Mouse (Mus musculus) kidney, embryonic 14.5 days (tissue): ENCODE measurements around the gene 1700030J22Rik. TPM values are rescaled to one million over a fixed set of nuclear protein-coding genes. Genes with fewer than 3 reads are reported as not detected.
A peak's percentile ranks its signal among the peaks of the same experiment; 100 is the strongest.

ENCODE experiments used
- ATAC-seq: fragments of 200-750 bp; cut with Nextera tagmentation; 2 replicates; pipeline ENCODE4 v1.8.0; 2017; ENCODE audit warnings: moderate number of reproducible peaks, mild to moderate bottlenecking, moderate TSS enrichment, moderate library complexity; ENCODE audit not compliant: low FRiP score, low TSS enrichment
- H3K27ac ChIP-seq: fragments of 300-500 bp; sonication (generic); 2 replicates; pipeline ENCODE4 v1.5.1; 2014; ENCODE audit warnings: low read depth, mild to moderate bottlenecking, low read length, moderate library complexity, mixed read lengths
- H3K27me3 ChIP-seq: fragments of 300-500 bp; sonication (generic); 2 replicates; pipeline ENCODE4 v1.6.1; 2014; ENCODE audit warnings: mild to moderate bottlenecking, low read length; ENCODE audit not compliant: control insufficient read depth, insufficient read depth
- H3K36me3 ChIP-seq: fragments of 300-500 bp; sonication (generic); 2 replicates; pipeline ENCODE4 v1.6.1; 2014; ENCODE audit warnings: low read length, mixed read lengths; ENCODE audit not compliant: control insufficient read depth, insufficient read depth
- H3K4me1 ChIP-seq: fragments of 300-500 bp; sonication (generic); 2 replicates; pipeline ENCODE4 v1.6.1; 2014; ENCODE audit warnings: low read length, mixed read lengths; ENCODE audit not compliant: control insufficient read depth, insufficient read depth
- H3K4me2 ChIP-seq: fragments of 300-500 bp; sonication (generic); replicated peaks from 2 replicates; pipeline ENCODE4 v1.6.1; 2014; ENCODE audit warnings: low read depth, mild to moderate bottlenecking, low read length
- H3K4me3 ChIP-seq: fragments of 300-500 bp; sonication (generic); 2 replicates; pipeline ENCODE4 v1.5.1; 2014; ENCODE audit warnings: mild to moderate bottlenecking, low read length
- H3K9ac ChIP-seq: fragments of 300-500 bp; sonication (generic); 2 replicates; pipeline ENCODE4 v1.6.1; 2014; ENCODE audit warnings: low read depth, mild to moderate bottlenecking, low read length, moderate library complexity
- H3K9me3 ChIP-seq: fragments of 300-500 bp; sonication (generic); 2 replicates; pipeline ENCODE4 v1.6.1; 2016; ENCODE audit warnings: low read length; ENCODE audit not compliant: control insufficient read depth
- WGBS: fragments of 180-500 bp; shearing (Covaris S2); extraction: QIAGEN DNeasy Blood & Tissue Kit; methylation state at CpG from one replicate; pipeline ENCODE4 v1.1.7; 2014; 5-methylcytosine and 5-hydroxymethylcytosine counted together
- polyA plus RNA-seq: library from polyadenylated mRNA; unstranded; fragments of >200 nt; fragmentation: Nextera tagmentation; extraction: Ambion mirVana; gene quantifications from 2 replicates; pipeline ENCODE4 v1.2.1, GENCODE M21; 2014

1700030J22Rik gene
- polyA plus RNA-seq, 1 experiment from 2014 or later: 2.7 TPM

DNA sequence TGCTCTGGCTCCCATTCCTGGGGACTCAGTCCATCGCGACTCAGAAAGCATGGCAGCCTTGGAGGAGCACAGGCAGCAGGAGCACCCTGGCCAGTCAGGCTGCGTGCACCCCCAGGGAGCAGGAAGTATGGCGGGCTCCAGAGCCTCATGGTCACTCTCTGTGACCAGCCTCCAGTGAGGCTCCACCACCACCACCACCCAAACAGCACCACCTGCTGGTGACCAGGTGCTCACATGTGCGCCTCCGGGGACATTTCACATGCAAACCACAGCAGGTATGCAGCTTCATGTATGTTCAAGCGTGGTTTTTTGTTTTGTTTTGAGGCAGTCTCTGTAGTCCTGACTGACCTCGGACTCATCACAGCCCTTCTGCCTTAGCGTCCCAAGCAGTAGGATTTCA lies 50.9 kb downstream of the 1700030J22Rik start:
- H3K4me2 ChIP-seq: no peak overlapping the region
- no peaks in the 10 kb centered on the region for H3K27me3 ChIP-seq
- H3K9ac ChIP-seq: no peak overlapping the region
- H3K9me3 ChIP-seq: no peaks in the 10 kb centered on the region
- no peak overlapping the region for H3K27ac ChIP-seq
- H3K36me3 ChIP-seq: peaks cover 45% of the 10 kb centered on the region
- no peak for ATAC-seq
- H3K4me1 ChIP-seq: no peaks in the 10 kb centered on the region
- 84% methylated on average over 9 of the region's 9 CpGs for WGBS
- no peak overlapping the region for H3K4me3 ChIP-seq

DNA sequence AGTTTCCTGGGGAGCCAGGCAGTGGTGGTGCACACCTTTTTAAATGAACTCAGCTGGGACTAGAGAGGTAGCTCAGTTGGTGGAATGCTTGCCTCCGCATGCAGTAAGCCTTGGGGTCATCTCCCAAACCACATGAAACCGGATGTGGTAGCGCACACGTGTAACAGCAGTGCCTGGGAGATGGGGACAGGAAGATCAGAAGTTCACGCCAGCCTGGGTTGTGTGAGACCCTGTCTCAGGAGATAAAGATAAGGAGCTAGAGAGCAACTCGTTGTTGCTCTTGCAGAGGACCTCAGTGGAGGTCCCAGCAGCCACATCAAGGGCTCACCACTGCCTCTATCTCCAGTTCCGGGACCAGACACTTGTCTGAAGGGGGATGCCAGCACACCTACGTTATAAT lies 55.2 kb downstream of the 1700030J22Rik start:
- peaks cover 11% of the 10 kb centered on the region for H3K4me1 ChIP-seq
- no peak overlapping the region for H3K27ac ChIP-seq
- no peak for ATAC-seq
- no peak overlapping the region for H3K9ac ChIP-seq
- no peak overlapping the region for H3K4me3 ChIP-seq
- WGBS: 92% methylated on average over 8 of the region's 8 CpGs
- H3K4me2 ChIP-seq: no peak overlapping the region
- H3K27me3 ChIP-seq: no peaks in the 10 kb centered on the region
- peaks cover 33% of the 10 kb centered on the region for H3K36me3 ChIP-seq
- no peaks in the 10 kb centered on the region for H3K9me3 ChIP-seq

DNA sequence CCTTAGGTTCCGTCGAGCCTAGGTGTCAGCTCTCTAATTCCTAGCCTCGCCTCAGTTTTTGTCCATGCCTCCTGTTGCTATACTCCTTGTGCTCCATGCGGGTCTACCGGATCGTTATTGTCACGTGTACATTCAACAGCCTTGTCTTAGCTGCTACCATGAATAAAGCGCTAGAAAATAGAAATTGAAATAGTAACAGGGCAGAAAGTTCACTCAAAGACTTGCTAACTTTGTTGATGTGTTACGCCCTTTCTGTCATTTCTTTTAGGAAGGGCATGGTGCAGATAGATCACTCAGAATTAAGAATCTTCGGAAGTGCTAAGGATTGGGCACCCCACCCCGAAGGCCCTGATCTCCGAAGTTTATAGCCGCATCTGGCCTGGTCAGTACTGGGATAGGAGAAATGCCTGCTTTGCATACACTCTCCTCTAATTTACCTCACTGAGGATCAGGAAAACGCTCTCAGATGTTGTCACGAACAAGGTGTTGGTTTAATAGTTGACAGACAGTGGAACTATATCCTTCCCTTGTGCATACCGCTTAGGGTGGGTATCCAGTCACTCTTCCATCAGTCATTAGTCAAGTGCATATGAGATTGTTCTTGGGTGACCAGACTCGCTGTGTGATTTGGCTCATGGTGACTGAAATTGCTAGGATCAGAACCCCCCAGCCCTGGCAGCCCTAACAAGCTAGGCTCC lies 56.5 kb downstream of the 1700030J22Rik start:
- peaks cover 11% of the 10 kb centered on the region for H3K4me1 ChIP-seq
- H3K4me3 ChIP-seq: peak overlapping the region; percentile 90
- peak overlapping the region; percentile 78 for H3K9ac ChIP-seq
- peak overlapping the region; percentile 85; the same call in 1 of the 2 replicates for H3K27ac ChIP-seq
- ATAC-seq: no peak
- H3K9me3 ChIP-seq: no peaks in the 10 kb centered on the region
- peak overlapping the region; percentile 46 for H3K4me2 ChIP-seq
- H3K27me3 ChIP-seq: no peaks in the 10 kb centered on the region
- WGBS: 26% methylated on average over 17 of the region's 17 CpGs
- H3K36me3 ChIP-seq: peaks cover 24% of the 10 kb centered on the region

DNA sequence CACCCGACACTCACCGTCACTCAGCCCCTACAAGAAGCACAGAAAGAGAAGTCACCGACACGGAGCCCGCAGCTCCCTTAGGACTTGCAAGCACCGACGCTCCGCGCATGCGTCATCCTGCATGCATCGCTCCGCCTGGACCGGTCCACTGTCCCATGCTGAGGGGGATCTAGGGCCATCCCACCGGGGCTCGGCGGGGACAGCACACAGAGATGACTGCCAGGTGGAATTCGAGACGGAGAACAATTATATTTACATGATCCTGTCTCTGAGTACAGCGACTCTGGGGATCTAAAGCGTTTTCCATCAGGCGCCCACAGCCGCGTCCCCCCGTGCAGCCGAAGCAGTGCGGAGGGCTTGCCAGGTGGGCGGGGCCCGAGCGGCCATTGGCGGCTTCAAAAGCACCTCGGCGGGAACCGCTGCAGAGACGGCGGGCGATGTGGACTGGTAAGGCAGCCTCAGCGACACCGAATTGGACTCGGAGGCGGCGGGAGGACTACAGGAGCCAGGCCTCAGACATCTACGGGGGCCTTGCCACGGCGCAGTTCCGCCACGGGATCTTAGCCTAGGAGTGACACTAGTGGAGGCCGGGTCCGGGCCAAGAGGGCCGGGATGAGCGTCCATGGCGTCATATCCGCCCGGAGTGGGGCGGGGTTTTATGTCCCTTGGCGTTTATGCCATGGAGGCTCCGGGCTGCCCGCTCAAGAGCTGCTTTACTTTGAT lies 57.3 kb downstream of the 1700030J22Rik start, which contains the start of the genes Cmc2 and Cenpn:
Gene Cmc2 (minus strand): TSS at position 119 of the 723 bp plus-strand sequence.
Gene Cenpn (plus strand): TSS at position 394 of the 723 bp plus-strand sequence.
- Histone ChIP-seq H3K9ac (peak within 1 kb of the TSS; percentile 78), H3K9me3 (no peaks in the 10 kb centered on the region), H3K4me3 (peak within 1 kb of the TSS; percentile 90), H3K4me1 (peaks cover 11% of the 10 kb centered on the region), H3K4me2 (peak within 1 kb of the TSS; percentile 46), H3K36me3 (peaks cover 21% of the 10 kb centered on the region), H3K27me3 (no peaks in the 10 kb centered on the region), H3K27ac (peak within 1 kb of the TSS; percentile 85)
- ATAC-seq: peak; percentile 97
- under 1% methylated on average over 57 of the region's 57 CpGs for WGBS

DNA sequence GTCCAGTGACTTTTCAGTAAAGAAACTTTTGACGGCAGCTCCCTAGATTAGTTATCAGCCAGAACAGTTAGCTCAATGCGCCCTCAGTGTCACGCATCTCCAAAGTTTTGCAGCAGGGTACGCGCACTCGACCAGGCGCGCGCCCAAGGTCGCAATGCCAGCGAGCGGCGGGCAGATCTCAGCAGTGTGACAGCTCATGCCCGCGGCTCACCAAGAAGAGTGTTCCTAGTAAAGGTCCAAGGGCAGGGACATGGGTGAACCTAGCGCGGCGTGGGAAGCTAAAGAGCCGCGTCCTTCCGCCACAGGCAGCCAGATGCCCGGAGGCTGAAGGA lies 57.8 kb downstream of the 1700030J22Rik start:
- Histone ChIP-seq H3K4me1 (peaks cover 11% of the 10 kb centered on the region), H3K9ac (peak overlapping the region; percentile 78), H3K4me3 (peak overlapping the region; percentile 90), H3K27ac (peak overlapping the region; percentile 85), H3K4me2 (peak overlapping the region; percentile 46), H3K9me3 (no peaks in the 10 kb centered on the region), H3K36me3 (peaks cover 22% of the 10 kb centered on the region), H3K27me3 (no peaks in the 10 kb centered on the region)
- under 1% methylated on average over 22 of the region's 22 CpGs for WGBS
- peak; percentile 69 for ATAC-seq

Other genes starting within 250 kb of the 1700030J22Rik start
- gene Cdyl2, start 246.0 kb downstream of the 1700030J22Rik start, polyA plus RNA-seq: 8.4 and 9.2 TPM in 2 replicates
- gene Cmc2, start 57.5 kb downstream of the 1700030J22Rik start, polyA plus RNA-seq: 80.2 and 111 TPM in 2 replicates
- 47.1 and 53.0 TPM in 2 replicates for gene Cenpn, start 57.2 kb downstream of the 1700030J22Rik start, polyA plus RNA-seq
- gene Atmin, start 35.6 kb downstream of the 1700030J22Rik start, polyA plus RNA-seq: 8.9 and 13.8 TPM in 2 replicates
- 182 and 198 TPM in 2 replicates for gene Gcsh, start 14.6 kb upstream of the 1700030J22Rik start, polyA plus RNA-seq
- not detected in 2 replicates for gene Pkd1l2, start 103.5 kb upstream of the 1700030J22Rik start, polyA plus RNA-seq
- gene Bco1, start 116.9 kb upstream of the 1700030J22Rik start, polyA plus RNA-seq: 0.19 and 0.38 TPM in 2 replicates
- 2.7 and 3.1 TPM in 2 replicates for gene Gan, start 179.2 kb upstream of the 1700030J22Rik start, polyA plus RNA-seq